ENCODE assay signal across 7 mouse cellular contexts in genomic region chr11:79611011-79611666, GRCm38 (mm10). TPM values are rescaled to one million over a fixed set of nuclear protein-coding genes. Genes with fewer than 3 reads are reported as not detected.
A peak's percentile ranks its signal among the peaks of the same experiment; 100 is the strongest.
DNase-seq lines count a peak whose midpoint lies in the region; ATAC-seq and TF ChIP-seq lines count a peak whose summit lies in the region.

No protein-coding gene starts in this region.

- H3K4me2 ChIP-seq in liver, postnatal 0 days (ENCODE audit: low read depth, low read length) = no peak overlapping the region
- no peak overlapping the region for H3K4me2 ChIP-seq in liver, embryonic 11.5 days
- peak overlapping the region; percentile 33 for H3K4me2 ChIP-seq in heart, embryonic 15.5 days
- 0 out of 2 replicates have a peak overlapping the region, but pooled peaks have one; percentile 5 for H3K4me2 ChIP-seq in midbrain, embryonic 13.5 days (replicated peaks)

- H3K9me3 ChIP-seq in liver, postnatal 0 days (ENCODE audit: low read length) = no peaks in the 10 kb centered on the region
- no peaks in the 10 kb centered on the region for H3K9me3 ChIP-seq in liver, embryonic 11.5 days (ENCODE audit: control insufficient read depth, low read length)
- H3K9me3 ChIP-seq in heart, embryonic 15.5 days (replicated peaks) = no peaks in the 10 kb centered on the region
- H3K9me3 ChIP-seq in midbrain, embryonic 13.5 days = no peaks in the 10 kb centered on the region

- no peak for DNase-seq in liver, postnatal 0 days
- DNase-seq in liver, embryonic 11.5 days (ENCODE audit: low spot score) = no peak
- DNase-seq in thymus, postnatal 4 days = peak; percentile 65
- DNase-seq in gastrocnemius, adult 8-10 months (ENCODE audit: low spot score in 2 of 2) = no peak

- no peak for TF ChIP-seq CTCF in liver, postnatal 0 days (IDR thresholded peaks at IDR 0.05; ENCODE audit: low read depth)

- no peak overlapping the region for H3K27ac ChIP-seq in liver, postnatal 0 days (ENCODE audit: low read depth)
- no peak overlapping the region for H3K27ac ChIP-seq in liver, embryonic 11.5 days (ENCODE audit: low read depth, low read length)
- no peak overlapping the region for H3K27ac ChIP-seq in heart, embryonic 15.5 days
- peak overlapping the region; percentile 59 for H3K27ac ChIP-seq in midbrain, embryonic 13.5 days

- no peaks in the 10 kb centered on the region for H3K36me3 ChIP-seq in liver, postnatal 0 days (replicated peaks; ENCODE audit: insufficient read depth, low read length)
- no peaks in the 10 kb centered on the region for H3K36me3 ChIP-seq in liver, embryonic 11.5 days (ENCODE audit: control insufficient read depth, insufficient read depth, low read length)
- H3K36me3 ChIP-seq in heart, embryonic 15.5 days = no peaks in the 10 kb centered on the region
- no peaks in the 10 kb centered on the region for H3K36me3 ChIP-seq in midbrain, embryonic 13.5 days

- H3K4me3 ChIP-seq in liver, postnatal 0 days (ENCODE audit: low read depth, low read length) = no peak overlapping the region
- H3K4me3 ChIP-seq in liver, embryonic 11.5 days (ENCODE audit: low read depth, low read length) = no peak overlapping the region
- no peak overlapping the region for H3K4me3 ChIP-seq in heart, embryonic 15.5 days
- H3K4me3 ChIP-seq in midbrain, embryonic 13.5 days (replicated peaks) = no peak overlapping the region

- peaks cover 10% of the 10 kb centered on the region for H3K4me1 ChIP-seq in liver, postnatal 0 days (ENCODE audit: insufficient read depth)
- H3K4me1 ChIP-seq in liver, embryonic 11.5 days (replicated peaks; ENCODE audit: control insufficient read depth, insufficient read depth, low read length) = no peaks in the 10 kb centered on the region; the same call in 1 of the 2 replicates
- H3K4me1 ChIP-seq in heart, embryonic 15.5 days (replicated peaks) = peaks cover 14% of the 10 kb centered on the region
- peaks cover 85% of the 10 kb centered on the region for H3K4me1 ChIP-seq in midbrain, embryonic 13.5 days (replicated peaks)

- H3K9ac ChIP-seq in liver, postnatal 0 days (replicated peaks) = no peak overlapping the region
- H3K9ac ChIP-seq in liver, embryonic 11.5 days (ENCODE audit: low read depth, low read length) = no peak overlapping the region
- H3K9ac ChIP-seq in heart, embryonic 15.5 days = no peak overlapping the region
- peak overlapping the region; percentile 16; the same call in 1 of the 2 replicates for H3K9ac ChIP-seq in midbrain, embryonic 13.5 days (replicated peaks)

- ATAC-seq in liver, postnatal 0 days = 0 out of 2 replicates have a peak, but pooled peaks have one; percentile 25
- no peak for ATAC-seq in liver, embryonic 11.5 days (replicated peaks; ENCODE audit: low FRiP score)
- ATAC-seq in common myeloid progenitor, adult 5-6 weeks (replicated peaks; ENCODE audit: low read depth, poor library complexity, severe bottlenecking) = peak; percentile 58
- no peak; the same call in 1 of the 2 replicates for ATAC-seq in heart, embryonic 15.5 days (replicated peaks; ENCODE audit: insufficient number of reproducible peaks, insufficient read depth, low FRiP score, low read depth)
- peak; percentile 57 for ATAC-seq in midbrain, embryonic 13.5 days

- no peak for TF ChIP-seq EP300 in liver, postnatal 0 days (IDR thresholded peaks at IDR 0.05; ENCODE audit: low read depth)

- 19% methylated on average over 13 of the region's 13 CpGs for WGBS in liver, postnatal 0 days (ENCODE audit: insufficient replicate concordance)
- WGBS in liver, embryonic 11.5 days = 31% methylated on average over 13 of the region's 13 CpGs
- WGBS in heart, embryonic 15.5 days = 14% methylated on average over 13 of the region's 13 CpGs
- 5% methylated on average over 13 of the region's 13 CpGs for WGBS in midbrain, embryonic 13.5 days

- no peaks in the 10 kb centered on the region for H3K27me3 ChIP-seq in liver, postnatal 0 days (ENCODE audit: insufficient read depth, low read length)
- no peaks in the 10 kb centered on the region; the same call in none of the 2 replicates for H3K27me3 ChIP-seq in liver, embryonic 11.5 days (replicated peaks; ENCODE audit: control insufficient read depth, insufficient read depth, low read length)
- H3K27me3 ChIP-seq in heart, embryonic 15.5 days = peaks cover 15% of the 10 kb centered on the region
- 0 out of 2 replicates have a peak, but pooled peaks cover 4% of the 10 kb centered on the region for H3K27me3 ChIP-seq in midbrain, embryonic 13.5 days

RNA-seq across cellular contexts. Expression of gene Rab11fip4, which starts 20.1 kb away (rescaled TPM):
- polyA plus RNA-seq in liver, postnatal 0 days (2015; fragmentation: Nextera tagmentation; extraction: Ambion mirVana) = 1.1 and 1.2 TPM in 2 replicates
- 2.2 and 2.9 TPM in 2 replicates for polyA plus RNA-seq in liver, embryonic 11.5 days (2014; fragmentation: Nextera tagmentation; extraction: Ambion mirVana)
- total RNA-seq in common myeloid progenitor, adult 5-6 weeks (2017) = 1.5 and 1.9 TPM in 2 replicates
- polyA plus RNA-seq in heart, embryonic 15.5 days (2015; fragmentation: Nextera tagmentation; extraction: Ambion mirVana) = 0.26 and 3.1 TPM in 2 replicates
- 21.8 and 22.2 TPM in 2 replicates for polyA plus RNA-seq in midbrain, embryonic 13.5 days (2015; fragmentation: Nextera tagmentation; extraction: Ambion mirVana)
- under 1 TPM; 0.10 to 0.81 (median 0.28) TPM for total RNA-seq in gastrocnemius, adult 8-10 months (2022)

Comparison
In these comparisons a context has a peak if more than half of its experiments do, and no peak if none do; other contexts are left out.
1. ATAC-seq: peak in liver, postnatal 0 days (single experiment), common myeloid progenitor, adult 5-6 weeks (single experiment) and midbrain, embryonic 13.5 days (single experiment); none in liver, embryonic 11.5 days (single experiment) and heart, embryonic 15.5 days (single experiment).
2. H3K4me2 ChIP-seq: peak in heart, embryonic 15.5 days (single experiment) and midbrain, embryonic 13.5 days (single experiment); none in liver, postnatal 0 days (single experiment) and liver, embryonic 11.5 days (single experiment).